In the genomic region with DNA sequence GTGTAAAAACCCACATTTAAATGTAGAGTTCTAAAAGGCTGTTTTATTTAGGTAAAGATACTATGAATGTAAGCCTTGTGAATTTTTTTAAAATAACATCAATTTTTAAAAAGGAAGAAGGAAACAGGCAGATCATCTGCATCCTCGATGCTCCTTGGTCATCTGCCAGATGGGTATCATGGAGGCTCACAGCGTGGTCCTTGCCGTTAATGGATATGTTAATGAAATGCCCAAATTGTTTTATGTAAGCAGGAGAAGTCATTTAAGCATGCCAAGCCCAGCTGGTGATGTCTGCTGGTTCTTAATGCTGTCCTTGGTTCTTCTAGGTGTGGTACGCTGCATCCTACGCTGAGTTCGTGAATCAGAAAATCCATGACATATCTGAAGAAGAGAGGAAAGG, we compare ENCODE assay signal across 27 mouse cellular contexts. TPM values are rescaled to one million over a fixed set of nuclear protein-coding genes. Genes with fewer than 3 reads are reported as not detected.
DNase-seq lines count a peak whose midpoint lies in the region; ATAC-seq lines count a peak whose summit lies in the region.
"Had no signal": no experiment of that assay in that cellular context is flagged by ENCODE, and none has a peak within 500 bp of the region (broad histone marks: within the 10 kb centered on the region; RNA-seq: fewer than 3 reads in every experiment).

No protein-coding gene starts in this region.

- no peaks in the 10 kb centered on the region for H3K27me3 ChIP-seq in hindbrain, embryonic 14.5 days (ENCODE audit: control insufficient read depth, insufficient read depth, low read length)
- no peaks in the 10 kb centered on the region for H3K27me3 ChIP-seq in hindbrain, embryonic 10.5 days (ENCODE audit: insufficient read depth, poor library complexity, severe bottlenecking)
- H3K27me3 ChIP-seq: CH12.LX; embryonic facial prominence, embryonic 12.5 days; embryonic facial prominence, embryonic 15.5 days; heart, embryonic 13.5 days; hindbrain, embryonic 15.5 days; Patski had no signal

- intact Hi-C loops in left cerebral cortex, postnatal 4 days (cut with DNase I), result no loop called here
- intact Hi-C loops in left cerebral cortex, postnatal 25 days (cut with DNase I), result loop anchor here (5.0 kb wide), 2 partner anchors 38 to 53 kb away; a partner anchor contains a TSS

- DNase-seq in cerebellum, postnatal 10 days, result peak; percentile 78
- no peak for DNase-seq in cerebellum, adult 11-12 months
- no peak for DNase-seq in hindbrain, embryonic 14.5 days (ENCODE audit: low spot score)
- no peak for DNase-seq in hindbrain, embryonic 10.5 days (ENCODE audit: low spot score)
- DNase-seq in left cerebral cortex, postnatal 4 days, result peak; percentile 59
- DNase-seq in left cerebral cortex, postnatal 25 days (ENCODE audit: low spot score in 2 of 2), result no peak
- DNase-seq in ovary, postnatal 14 days (ENCODE audit: low spot score), result no peak
- DNase-seq: adrenal gland, postnatal 10 days; adrenal gland, postnatal 36 days; B cell, adult 2 months; forebrain, postnatal 0 days; gastrocnemius, adult 2 months; gastrocnemius, postnatal 14 days; heart, adult 18-20 months; heart, postnatal 14 days; heart, postnatal 4 days; kidney, adult 18-20 months had no signal

- peaks cover 16% of the 10 kb centered on the region for H3K36me3 ChIP-seq in hindbrain, embryonic 14.5 days (replicated peaks; ENCODE audit: control insufficient read depth, insufficient read depth)
- peaks cover 26% of the 10 kb centered on the region for H3K36me3 ChIP-seq in hindbrain, embryonic 10.5 days

- peak overlapping the region; percentile 46; the same call in 1 of the 2 replicates for H3K27ac ChIP-seq in hindbrain, embryonic 14.5 days
- no peak overlapping the region for H3K27ac ChIP-seq in hindbrain, embryonic 10.5 days
- H3K27ac ChIP-seq: embryonic facial prominence, embryonic 12.5 days; embryonic facial prominence, embryonic 15.5 days; gastrocnemius, adult 2 months; heart, embryonic 13.5 days; hindbrain, embryonic 15.5 days had no signal

- H3K9me3 ChIP-seq in hindbrain, embryonic 14.5 days (ENCODE audit: control insufficient read depth, low read length), result no peaks in the 10 kb centered on the region
- no peaks in the 10 kb centered on the region for H3K9me3 ChIP-seq in hindbrain, embryonic 10.5 days
- H3K9me3 ChIP-seq: embryonic facial prominence, embryonic 12.5 days; embryonic facial prominence, embryonic 15.5 days; G1E; heart, embryonic 13.5 days; hindbrain, embryonic 15.5 days had no signal

- no peak for ATAC-seq in hindbrain, embryonic 14.5 days (ENCODE audit: low FRiP score)
- ATAC-seq: forebrain, embryonic 14.5 days; forebrain, postnatal 0 days; inflammation-experienced regulatory T-cells, adult 6 months; intestine, embryonic 16.5 days; Patski had no signal

- no peak overlapping the region for H3K4me2 ChIP-seq in hindbrain, embryonic 14.5 days (replicated peaks)
- H3K4me2 ChIP-seq: embryonic facial prominence, embryonic 12.5 days; embryonic facial prominence, embryonic 15.5 days; heart, embryonic 13.5 days; hindbrain, embryonic 15.5 days had no signal

- H3K4me3 ChIP-seq in hindbrain, embryonic 14.5 days (replicated peaks; ENCODE audit: low read length), result no peak overlapping the region
- H3K4me3 ChIP-seq in hindbrain, embryonic 10.5 days, result no peak overlapping the region
- H3K4me3 ChIP-seq: embryonic facial prominence, embryonic 12.5 days; embryonic facial prominence, embryonic 15.5 days; gastrocnemius, adult 2 months; heart, embryonic 13.5 days; hindbrain, embryonic 15.5 days had no signal

- H3K9ac ChIP-seq in hindbrain, embryonic 14.5 days, result no peak overlapping the region
- H3K9ac ChIP-seq: embryonic facial prominence, embryonic 12.5 days; embryonic facial prominence, embryonic 15.5 days; forebrain, postnatal 0 days; heart, embryonic 13.5 days; hindbrain, embryonic 15.5 days had no signal

- WGBS in hindbrain, embryonic 14.5 days, result 55% methylated on average over 6 of the region's 6 CpGs
- 90% methylated on average over 6 of the region's 6 CpGs for WGBS in hindbrain, embryonic 10.5 days

- no peaks in the 10 kb centered on the region for H3K4me1 ChIP-seq in hindbrain, embryonic 14.5 days (replicated peaks; ENCODE audit: control insufficient read depth, insufficient read depth, low read length)
- no peaks in the 10 kb centered on the region for H3K4me1 ChIP-seq in hindbrain, embryonic 10.5 days (replicated peaks)
- H3K4me1 ChIP-seq: embryonic facial prominence, embryonic 12.5 days; embryonic facial prominence, embryonic 15.5 days; hindbrain, embryonic 15.5 days had no signal

RNA-seq across cellular contexts. Expression of a gene that starts 51.0 kb away (rescaled TPM):
- polyA plus RNA-seq in hindbrain, embryonic 14.5 days (2014; fragmentation: Nextera tagmentation; extraction: Ambion mirVana), result 25.4 and 32.0 TPM in 2 replicates
- polyA plus RNA-seq in hindbrain, embryonic 10.5 days (2016; fragmentation: Nextera tagmentation; extraction: Ambion mirVana), result 19.6 and 25.4 TPM in 2 replicates
- 10 to 100 TPM; 42.1 to 42.6 TPM for total RNA-seq in left cerebral cortex, postnatal 4 days (2021)
- total RNA-seq in left cerebral cortex, postnatal 25 days (2021), result 10 to 100 TPM; 25.5 to 27.1 TPM

RNA-seq across cellular contexts. Expression of a gene that starts 54.7 kb away (rescaled TPM):
- 7.9 and 9.7 TPM in 2 replicates for polyA plus RNA-seq in hindbrain, embryonic 14.5 days (2014; fragmentation: Nextera tagmentation; extraction: Ambion mirVana)
- 7.9 and 8.9 TPM in 2 replicates for polyA plus RNA-seq in hindbrain, embryonic 10.5 days (2016; fragmentation: Nextera tagmentation; extraction: Ambion mirVana)
- total RNA-seq in left cerebral cortex, postnatal 4 days (2021), result 10 to 100 TPM; 26.0 to 27.0 TPM
- total RNA-seq in left cerebral cortex, postnatal 25 days (2021), result 10 to 100 TPM; 21.1 to 21.4 TPM

Comparison
In these comparisons a context has a peak if more than half of its experiments do, and no peak if none do; other contexts are left out.
1. DNase-seq: peak in cerebellum, postnatal 10 days (2 of 2) and left cerebral cortex, postnatal 4 days (single experiment); none in cerebellum, adult 11-12 months (single experiment), hindbrain, embryonic 14.5 days (single experiment), hindbrain, embryonic 10.5 days (single experiment), left cerebral cortex, postnatal 25 days (0 of 2) and ovary, postnatal 14 days (single experiment).